Mouse (Mus musculus) lung, postnatal 0 days (tissue): ENCODE measurements at regions not wholly inside any gene's neighbourhood (a gene's known extent, or its start where the extent isn't known, plus 50 kb on each side); places are given as distances from the start of the nearest gene placed in this dataset.

Source experiments
- CTCF ChIP-seq: IDR thresholded peaks from 2 replicates; pipeline ENCODE4 v1.5.1; 2016; ENCODE audit warnings: antibody characterized with exemption, mild to moderate bottlenecking
- EP300 ChIP-seq: IDR thresholded peaks from 2 replicates; pipeline ENCODE4 v1.6.1; 2016; ENCODE audit warnings: antibody characterized with exemption, mild to moderate bottlenecking, control low read depth

DNA sequence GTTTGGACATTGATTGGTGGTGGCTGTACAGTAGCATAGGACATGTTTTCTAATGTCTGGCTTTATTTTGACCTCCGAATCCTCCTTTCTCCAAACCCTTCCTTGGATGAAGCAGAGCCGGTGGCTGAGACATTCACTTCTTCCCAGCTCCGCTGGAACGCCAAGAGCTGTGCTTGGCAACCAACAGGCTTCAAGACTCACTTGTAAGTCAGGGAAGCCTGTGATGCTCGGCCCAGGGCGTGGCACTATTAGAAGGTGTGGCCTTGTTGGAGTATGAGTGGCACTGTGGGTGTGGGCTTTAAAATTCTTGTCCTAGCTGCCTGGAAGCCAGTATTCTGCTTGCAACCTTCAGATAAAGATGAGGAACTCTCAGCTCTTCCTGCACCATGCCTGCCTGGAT is 132.0 kb upstream of the Clint1 start:
- TF ChIP-seq CTCF (no peak), EP300 (no peak)
